Mouse (Mus musculus) testis, adult 2 months (tissue): ENCODE measurements around the gene Spata18.

Experiments
- CTCF ChIP-seq: fragments of 200-500 bp; IDR thresholded peaks from 2 replicates; pipeline ENCODE4 v1.5.1; 2012; ENCODE audit warnings: low read depth, mild to moderate bottlenecking, inconsistent platforms, low read length, moderate library complexity; ENCODE audit not compliant: control insufficient read depth, insufficient read depth, insufficient replicate concordance
- POLR2A ChIP-seq: fragments of 200-500 bp; IDR thresholded peaks from 2 replicates; pipeline ENCODE4 v1.6.1; 2012; ENCODE audit warnings: low read depth, mild to moderate bottlenecking, inconsistent platforms, low read length, moderate library complexity; ENCODE audit not compliant: control insufficient read depth

DNA sequence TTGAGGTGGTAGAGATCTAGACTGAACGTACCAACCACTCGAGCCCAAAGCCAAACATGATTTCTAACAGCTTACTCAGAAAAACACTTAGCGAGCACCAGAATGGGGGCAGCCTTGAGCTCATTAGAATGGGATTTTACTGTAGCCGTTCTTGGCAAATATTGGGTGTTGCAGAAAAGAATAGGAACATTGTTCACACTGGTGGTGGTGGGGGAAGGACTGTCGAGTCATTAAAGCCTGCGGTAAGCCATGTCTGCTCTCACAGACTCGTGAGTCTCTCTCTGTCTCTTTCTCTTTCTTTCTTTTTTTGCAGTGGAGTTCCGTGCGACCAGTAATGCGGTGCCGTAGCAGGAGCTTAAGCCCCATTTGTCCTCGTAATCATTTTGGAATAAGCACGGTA lies 25.4 kb downstream of the Spata18 start:
- TF ChIP-seq POLR2A: no peak
- no peak for TF ChIP-seq CTCF
